Mouse (Mus musculus) lung, postnatal 0 days (tissue): Measurements from ENCODE around the gene Hivep3. TPM values are rescaled to one million over a fixed set of nuclear protein-coding genes. Genes with fewer than 3 reads are reported as not detected.
A peak's percentile ranks its signal among the peaks of the same experiment; 100 is the strongest.

Experiments
- ATAC-seq: fragments of 200-750 bp; cut with Nextera tagmentation; 2 replicates; pipeline ENCODE4 v1.8.0; 2017; ENCODE audit warnings: moderate library complexity
- DNase-seq: peaks from one replicate; pipeline ENCODE4 v3.0.0-alpha.2; 2016; ENCODE audit warnings: low spot score
- H3K27ac ChIP-seq: fragments of 300-500 bp; sonication (generic); 2 replicates; pipeline ENCODE4 v1.5.1; 2014; ENCODE audit warnings: antibody characterized with exemption, mild to moderate bottlenecking, low read length, mixed read lengths
- H3K27me3 ChIP-seq: fragments of 300-500 bp; sonication (generic); replicated peaks from 2 replicates; pipeline ENCODE4 v1.6.1; 2014; ENCODE audit warnings: low read length, mixed read lengths; ENCODE audit not compliant: insufficient read depth
- H3K36me3 ChIP-seq: fragments of 300-500 bp; sonication (generic); 2 replicates; pipeline ENCODE4 v1.6.1; 2014; ENCODE audit warnings: low read length, mixed read lengths; ENCODE audit not compliant: insufficient read depth
- H3K4me1 ChIP-seq: fragments of 300-500 bp; sonication (generic); 2 replicates; pipeline ENCODE4 v1.6.1; 2014; ENCODE audit warnings: antibody characterized with exemption, low read depth, low read length, mixed read lengths; ENCODE audit not compliant: insufficient read depth
- H3K4me2 ChIP-seq: fragments of 300-500 bp; sonication (generic); replicated peaks from 2 replicates; pipeline ENCODE4 v1.6.1; 2014; ENCODE audit warnings: low read depth, mild to moderate bottlenecking, low read length, moderate library complexity, mixed read lengths
- H3K4me3 ChIP-seq: fragments of 300-500 bp; sonication (generic); 2 replicates; pipeline ENCODE4 v1.5.1; 2014; ENCODE audit warnings: low read depth, low read length
- H3K9ac ChIP-seq: fragments of 300-500 bp; sonication (generic); replicated peaks from 2 replicates; pipeline ENCODE4 v1.6.1; 2014; ENCODE audit warnings: low read depth, mild to moderate bottlenecking
- H3K9me3 ChIP-seq: fragments of 300-500 bp; sonication (generic); 2 replicates; pipeline ENCODE4 v1.6.1; 2016; ENCODE audit warnings: low read length, mixed read lengths
- CTCF ChIP-seq: IDR thresholded peaks from 2 replicates; pipeline ENCODE4 v1.5.1; 2016; ENCODE audit warnings: antibody characterized with exemption, mild to moderate bottlenecking
- EP300 ChIP-seq: IDR thresholded peaks from 2 replicates; pipeline ENCODE4 v1.6.1; 2016; ENCODE audit warnings: antibody characterized with exemption, mild to moderate bottlenecking, control low read depth
- WGBS: fragments of 180-500 bp; shearing (Covaris S2); extraction: QIAGEN DNeasy Blood & Tissue Kit; methylation state at CpG from one replicate; pipeline ENCODE4 v1.1.7; 2014; 5-methylcytosine and 5-hydroxymethylcytosine counted together
- polyA plus RNA-seq: library from polyadenylated mRNA; unstranded; fragments of >200 nt; fragmentation: Nextera tagmentation; extraction: Ambion mirVana; gene quantifications from 2 replicates; pipeline ENCODE4 v1.2.1, GENCODE M21; 2015

Hivep3 gene
- polyA plus RNA-seq, 1 experiment from 2014 or later = 30.7 TPM

- Histone ChIP-seq H3K9me3 (no peaks in the 10 kb centered on the region), H3K4me3 (no peak overlapping the region), H3K27ac (no peak overlapping the region), H3K9ac (no peak overlapping the region), H3K27me3 (no peaks in the 10 kb centered on the region), H3K4me2 (no peak overlapping the region), H3K4me1 (no peaks in the 10 kb centered on the region; the same call in 1 of the 2 replicates), H3K36me3 (no peaks in the 10 kb centered on the region)
- WGBS = 44% methylated on average over 24 of the region's 24 CpGs
- ATAC-seq (peak; percentile 89), DNase-seq (peak; percentile 82)
- TF ChIP-seq CTCF (no peak), EP300 (peak; percentile 65; the same call in 1 of the 2 replicates)
Observed at GRCm38 (mm10) chr4:120131441-120132220, 398.0 kb downstream of the Hivep3 start.

- no peak overlapping the region for H3K4me3 ChIP-seq
- H3K4me2 ChIP-seq = no peak overlapping the region
- H3K9ac ChIP-seq = no peak overlapping the region
- H3K9me3 ChIP-seq = no peaks in the 10 kb centered on the region
- H3K4me1 ChIP-seq = no peaks in the 10 kb centered on the region; the same call in 1 of the 2 replicates
- H3K36me3 ChIP-seq = no peaks in the 10 kb centered on the region
- no peak overlapping the region for H3K27ac ChIP-seq
- no peak for TF ChIP-seq CTCF
- TF ChIP-seq EP300 = no peak
- ATAC-seq = no peak
- H3K27me3 ChIP-seq = no peaks in the 10 kb centered on the region
- no peak for DNase-seq
- WGBS = 78% methylated on average over 6 of the region's 6 CpGs
Observed at GRCm38 (mm10) chr4:120134223-120134622, 400.6 kb downstream of the Hivep3 start.

DNA sequence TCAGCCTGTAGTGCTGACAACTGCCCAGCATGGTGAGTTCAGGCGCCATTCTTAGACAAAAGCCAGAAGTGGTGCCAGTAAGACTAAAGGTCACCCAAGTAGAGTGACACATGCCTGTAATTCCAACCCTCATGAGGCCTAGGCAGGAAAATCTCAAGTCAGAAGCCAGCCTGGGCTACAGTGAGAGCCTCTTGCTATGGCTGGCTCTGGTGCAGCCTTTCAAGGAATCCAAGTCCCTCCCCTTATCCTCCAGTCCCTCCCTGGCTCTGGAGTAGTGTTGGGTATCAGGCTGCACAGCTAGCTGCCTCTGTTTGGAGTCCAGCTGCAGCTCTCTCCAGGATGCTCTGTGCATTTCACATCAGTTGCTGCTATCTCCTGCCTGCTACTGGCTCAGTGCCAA lies 408.2 kb downstream of the Hivep3 start:
- Histone ChIP-seq H3K4me3 (no peak overlapping the region), H3K4me1 (no peaks in the 10 kb centered on the region), H3K9me3 (no peaks in the 10 kb centered on the region), H3K4me2 (no peak overlapping the region), H3K27ac (no peak overlapping the region), H3K9ac (no peak overlapping the region), H3K36me3 (no peaks in the 10 kb centered on the region), H3K27me3 (no peaks in the 10 kb centered on the region)
- DNase-seq (no peak), ATAC-seq (no peak)
- WGBS = 77% methylated on average over 1 of the region's 1 CpGs
- TF ChIP-seq CTCF (no peak), EP300 (no peak)

GRCm38 (mm10) chr4:120142905-120143304 lies 409.3 kb downstream of the Hivep3 start:
- Histone ChIP-seq H3K4me3 (no peak overlapping the region), H3K36me3 (no peaks in the 10 kb centered on the region), H3K27ac (no peak overlapping the region), H3K9ac (no peak overlapping the region), H3K4me1 (no peaks in the 10 kb centered on the region), H3K4me2 (no peak overlapping the region), H3K27me3 (no peaks in the 10 kb centered on the region), H3K9me3 (no peaks in the 10 kb centered on the region)
- TF ChIP-seq EP300 (no peak), CTCF (no peak)
- ATAC-seq (no peak), DNase-seq (no peak)
- WGBS = 80% methylated on average over 9 of the region's 9 CpGs

DNA sequence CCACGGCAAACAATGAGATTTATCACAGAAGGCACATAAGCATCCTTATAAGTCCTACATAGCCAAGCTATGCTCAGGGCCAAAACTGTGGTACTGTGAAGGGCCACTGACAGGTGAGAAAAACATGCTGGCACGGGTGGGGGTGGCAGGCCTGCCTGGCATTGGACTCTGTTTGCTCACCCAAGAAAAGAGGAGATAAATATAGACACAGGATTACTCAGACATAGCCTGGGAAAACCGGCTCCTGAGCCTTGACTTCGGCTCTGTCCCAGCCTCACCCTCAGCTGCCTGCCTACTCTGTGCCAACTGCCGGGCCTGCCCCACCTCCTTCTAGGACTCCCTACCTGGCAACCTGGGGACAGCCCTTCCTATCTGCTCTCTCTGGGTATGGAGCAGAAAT lies 410.8 kb downstream of the Hivep3 start:
- TF ChIP-seq CTCF (no peak), EP300 (peak; percentile 9; the same call in 1 of the 2 replicates)
- ATAC-seq = peak; percentile 13
- no peaks in the 10 kb centered on the region for H3K27me3 ChIP-seq
- no peaks in the 10 kb centered on the region for H3K4me1 ChIP-seq
- H3K4me3 ChIP-seq = no peak overlapping the region
- peak; percentile 61 for DNase-seq
- no peak overlapping the region for H3K4me2 ChIP-seq
- WGBS = 44% methylated on average over 5 of the region's 5 CpGs
- H3K27ac ChIP-seq = no peak overlapping the region
- H3K9me3 ChIP-seq = no peaks in the 10 kb centered on the region
- no peaks in the 10 kb centered on the region for H3K36me3 ChIP-seq
- H3K9ac ChIP-seq = no peak overlapping the region

- TF ChIP-seq EP300 = no peak
- no peak for TF ChIP-seq CTCF
- Histone ChIP-seq H3K27ac (no peak overlapping the region), H3K9ac (no peak overlapping the region), H3K4me2 (no peak overlapping the region), H3K4me3 (no peak overlapping the region), H3K27me3 (no peaks in the 10 kb centered on the region), H3K9me3 (no peaks in the 10 kb centered on the region), H3K4me1 (no peaks in the 10 kb centered on the region), H3K36me3 (no peaks in the 10 kb centered on the region)
- WGBS = 48% methylated on average over 8 of the region's 8 CpGs
- DNase-seq (peak; percentile 53), ATAC-seq (peak; percentile 23)
Observed at GRCm38 (mm10) chr4:120145931-120146330, 412.3 kb downstream of the Hivep3 start.
